Mouse (Mus musculus) embryonic facial prominence, embryonic 14.5 days (tissue): ENCODE data around the gene Ankrd22. TPM values are rescaled to one million over a fixed set of nuclear protein-coding genes. Genes with fewer than 3 reads are reported as not detected.

Experiments
- ATAC-seq: fragments of 200-750 bp; cut with Nextera tagmentation; 2 replicates; pipeline ENCODE4 v1.8.0; 2017; ENCODE audit warnings: low read depth, moderate number of reproducible peaks, moderate TSS enrichment
- DNase-seq: peaks from one replicate; pipeline ENCODE4 v3.0.0-alpha.2; 2015; ENCODE audit warnings: low spot score
- H3K27ac ChIP-seq: fragments of 300-500 bp; sonication (generic); replicated peaks from 2 replicates; pipeline ENCODE4 v1.5.1; 2014; ENCODE audit warnings: low read depth, mild to moderate bottlenecking, low read length, moderate library complexity
- H3K27me3 ChIP-seq: fragments of 300-500 bp; sonication (generic); replicated peaks from 2 replicates; pipeline ENCODE4 v1.6.1; 2014; ENCODE audit warnings: low read length; ENCODE audit not compliant: control insufficient read depth, insufficient read depth
- H3K36me3 ChIP-seq: fragments of 300-500 bp; sonication (generic); 2 replicates; pipeline ENCODE4 v1.6.1; 2014; ENCODE audit warnings: low read length, mixed read lengths; ENCODE audit not compliant: control insufficient read depth, insufficient read depth
- H3K4me1 ChIP-seq: fragments of 300-500 bp; sonication (generic); 2 replicates; pipeline ENCODE4 v1.6.1; 2014; ENCODE audit warnings: antibody characterized with exemption, low read length; ENCODE audit not compliant: control insufficient read depth, insufficient read depth
- H3K4me2 ChIP-seq: fragments of 300-500 bp; sonication (generic); 2 replicates; pipeline ENCODE4 v1.6.1; 2014; ENCODE audit warnings: low read depth, mild to moderate bottlenecking, low read length, moderate library complexity, mixed read lengths
- H3K4me3 ChIP-seq: fragments of 300-500 bp; sonication (generic); 2 replicates; pipeline ENCODE4 v1.5.1; 2014; ENCODE audit warnings: low read depth, mild to moderate bottlenecking, low read length
- H3K9ac ChIP-seq: fragments of 300-500 bp; sonication (generic); 2 replicates; pipeline ENCODE4 v1.6.1; 2014; ENCODE audit warnings: low read depth, mild to moderate bottlenecking, low read length, moderate library complexity, mixed read lengths
- H3K9me3 ChIP-seq: fragments of 300-500 bp; sonication (generic); 2 replicates; pipeline ENCODE4 v1.6.1; 2016; ENCODE audit warnings: low read length; ENCODE audit not compliant: control insufficient read depth
- WGBS: fragments of 180-500 bp; shearing (Covaris S2); extraction: QIAGEN DNeasy Blood & Tissue Kit; methylation state at CpG from one replicate; pipeline ENCODE4 v1.1.7; 2014; 5-methylcytosine and 5-hydroxymethylcytosine counted together
- polyA plus RNA-seq: library from polyadenylated mRNA; unstranded; fragments of >200 nt; fragmentation: Nextera tagmentation; extraction: Ambion mirVana; gene quantifications from 2 replicates; pipeline ENCODE4 v1.2.1, GENCODE M21; 2014

The Ankrd22 gene
- polyA plus RNA-seq, 1 experiment from 2014 or later = 2.8 TPM

GRCm38 (mm10) chr19:34095381-34095780 is 70.5 kb downstream of the Ankrd22 start:
- Histone ChIP-seq H3K27me3 (no peaks in the 10 kb centered on the region), H3K4me1 (no peaks in the 10 kb centered on the region), H3K9me3 (no peaks in the 10 kb centered on the region), H3K36me3 (no peaks in the 10 kb centered on the region), H3K4me3 (no peak overlapping the region), H3K27ac (no peak overlapping the region), H3K4me2 (no peak overlapping the region), H3K9ac (no peak overlapping the region)
- ATAC-seq (no peak), DNase-seq (no peak)
- WGBS = 71% methylated on average over 5 of the region's 5 CpGs

DNA sequence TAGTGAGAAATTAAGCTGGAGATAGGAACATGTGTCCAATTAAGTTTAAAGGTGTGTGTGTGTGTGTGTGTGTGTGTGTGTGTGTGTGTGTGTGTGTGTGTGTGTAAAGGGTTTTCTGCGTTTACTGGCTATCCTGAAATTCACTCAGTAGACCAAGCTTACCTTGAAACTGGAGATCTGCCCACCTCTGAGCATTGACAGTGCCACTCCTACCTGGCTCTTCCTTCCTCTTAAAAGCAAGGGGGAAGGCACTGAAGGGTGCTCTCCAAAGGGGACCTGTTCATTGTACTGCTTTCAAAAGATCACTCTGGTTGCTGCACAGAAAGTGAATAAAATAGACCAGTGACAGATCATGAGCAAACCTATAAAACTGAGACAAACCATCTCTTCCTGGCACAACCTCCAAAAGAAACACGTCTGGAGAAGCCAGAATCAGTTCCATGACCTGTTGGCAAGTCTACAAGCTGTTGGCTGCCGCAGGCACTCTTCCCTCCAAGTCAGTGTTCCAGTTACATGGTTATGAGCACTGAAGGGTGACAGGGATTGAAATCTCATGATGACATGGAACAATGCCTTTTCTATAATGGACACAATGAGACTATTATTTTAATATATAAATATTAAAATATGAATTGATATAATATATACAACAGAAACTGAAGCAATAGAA is 76.7 kb downstream of the Ankrd22 start:
- Histone ChIP-seq H3K9me3 (no peaks in the 10 kb centered on the region), H3K4me3 (no peak overlapping the region), H3K4me1 (no peaks in the 10 kb centered on the region), H3K27ac (no peak overlapping the region), H3K4me2 (no peak overlapping the region), H3K27me3 (no peaks in the 10 kb centered on the region), H3K9ac (no peak overlapping the region), H3K36me3 (no peaks in the 10 kb centered on the region)
- WGBS = 64% methylated on average over 3 of the region's 3 CpGs
- DNase-seq (no peak), ATAC-seq (no peak)

- Histone ChIP-seq H3K27me3 (no peaks in the 10 kb centered on the region), H3K27ac (no peak overlapping the region), H3K4me3 (no peak overlapping the region), H3K9me3 (no peaks in the 10 kb centered on the region), H3K4me2 (no peak overlapping the region), H3K4me1 (no peaks in the 10 kb centered on the region), H3K36me3 (no peaks in the 10 kb centered on the region), H3K9ac (no peak overlapping the region)
- DNase-seq = no peak
- no peak for ATAC-seq
- WGBS = 72% methylated on average over 2 of the region's 2 CpGs
Measured at GRCm38 (mm10) chr19:34078130-34078529, 87.7 kb downstream of the Ankrd22 start.

DNA sequence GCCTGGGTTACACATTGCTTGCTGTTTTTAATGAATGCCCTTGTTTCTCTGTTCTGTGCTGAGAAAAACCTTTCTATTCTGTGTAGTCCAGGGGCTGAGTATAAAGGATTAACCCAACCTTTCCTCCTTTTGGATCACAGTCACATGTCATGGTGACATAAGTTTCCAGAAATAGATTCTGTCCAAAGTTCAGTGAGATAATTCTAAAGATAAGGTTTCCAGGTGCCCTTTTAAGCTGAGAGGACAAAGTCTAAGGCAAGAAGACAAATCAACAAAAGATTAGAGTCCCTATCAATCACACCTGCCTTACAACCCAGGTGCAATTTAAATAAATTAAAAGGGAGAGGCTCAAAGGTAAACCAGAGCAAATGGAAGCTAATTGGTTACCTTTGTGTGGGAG is 91.6 kb downstream of the Ankrd22 start:
- Histone ChIP-seq H3K9me3 (no peaks in the 10 kb centered on the region), H3K4me1 (no peaks in the 10 kb centered on the region), H3K4me2 (no peak overlapping the region), H3K36me3 (no peaks in the 10 kb centered on the region), H3K4me3 (no peak overlapping the region), H3K9ac (no peak overlapping the region), H3K27me3 (no peaks in the 10 kb centered on the region), H3K27ac (no peak overlapping the region)
- ATAC-seq = no peak
- no peak for DNase-seq

Other genes with a start within 250 kb of the Ankrd22 start
- not detected in 2 replicates for gene Lipf, start 204.9 kb downstream of the Ankrd22 start, polyA plus RNA-seq
- gene Lipk, start 157.8 kb downstream of the Ankrd22 start, polyA plus RNA-seq = 0.45 and 0.51 TPM in 2 replicates
- gene Lipn, start 98.7 kb downstream of the Ankrd22 start, polyA plus RNA-seq = not detected in 2 replicates
- gene Lipm, start 65.1 kb downstream of the Ankrd22 start, polyA plus RNA-seq = 4.5 and 5.2 TPM in 2 replicates
- gene Stambpl1, start 26.2 kb upstream of the Ankrd22 start, polyA plus RNA-seq = 8.8 and 10.2 TPM in 2 replicates
- gene Acta2, start 89.5 kb upstream of the Ankrd22 start, polyA plus RNA-seq = 413 and 423 TPM in 2 replicates
- 5.5 and 5.6 TPM in 2 replicates for gene Fas, start 124.6 kb upstream of the Ankrd22 start, polyA plus RNA-seq